Mouse (Mus musculus) cerebellum, adult 11 months (tissue): ENCODE results near the gene Senp7.
"Not testable (repeated sequence)": the region's sequence is repeated elsewhere in the genome, so short reads cannot be mapped to it uniquely, and the experiment has no call there.

Experiments
- DNase-seq: peaks from one replicate; pipeline ENCODE4 v3.0.0; 2022

Gene Senp7

DNA sequence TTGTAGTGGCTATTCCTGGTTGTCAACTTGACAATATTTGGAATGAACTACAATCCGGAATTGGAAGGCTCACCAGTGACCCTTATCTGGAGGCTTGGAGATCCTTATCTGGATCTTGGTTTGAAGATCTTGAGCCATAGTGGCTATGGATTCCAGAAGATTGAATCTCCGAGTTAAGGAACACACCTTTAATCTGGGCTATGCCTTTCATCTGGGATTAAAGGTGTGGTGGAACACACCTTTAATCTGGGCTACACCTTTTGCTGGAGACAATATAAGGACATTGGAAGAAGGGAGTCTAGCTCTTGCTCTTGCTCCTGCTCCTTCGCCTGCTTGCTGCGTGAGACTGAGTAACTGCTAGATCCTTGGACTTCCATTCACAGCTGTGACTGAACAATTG is at the start of gene Senp7:
Senp7 (plus strand) TSS at position 301 of the 400 bp plus-strand sequence.
- DNase-seq = not testable (repeated sequence)

- no peak for DNase-seq
Observed at GRCm38 (mm10) chr16:56006798-56007197, 41.3 kb upstream of the Senp7 start.

DNA sequence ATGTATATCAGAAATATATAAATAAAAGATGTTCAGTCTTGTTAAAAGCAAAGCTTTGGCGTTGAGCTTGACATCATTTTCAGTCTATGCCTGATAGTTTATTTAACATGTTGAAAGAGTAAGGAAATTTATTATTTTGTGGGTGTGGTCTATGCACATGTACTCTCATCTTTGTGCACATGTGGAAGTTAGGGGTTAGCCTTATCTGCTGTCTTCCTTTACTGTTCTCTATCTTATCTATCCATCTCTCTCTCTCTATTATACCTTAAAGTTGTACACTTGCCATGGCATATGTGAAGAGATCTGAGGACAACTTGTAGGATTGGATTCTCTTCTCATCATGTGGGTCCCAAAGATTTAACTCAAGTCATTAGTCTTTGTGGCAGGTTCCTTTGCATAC is 39.3 kb upstream of the Senp7 start:
- no peak for DNase-seq

DNA sequence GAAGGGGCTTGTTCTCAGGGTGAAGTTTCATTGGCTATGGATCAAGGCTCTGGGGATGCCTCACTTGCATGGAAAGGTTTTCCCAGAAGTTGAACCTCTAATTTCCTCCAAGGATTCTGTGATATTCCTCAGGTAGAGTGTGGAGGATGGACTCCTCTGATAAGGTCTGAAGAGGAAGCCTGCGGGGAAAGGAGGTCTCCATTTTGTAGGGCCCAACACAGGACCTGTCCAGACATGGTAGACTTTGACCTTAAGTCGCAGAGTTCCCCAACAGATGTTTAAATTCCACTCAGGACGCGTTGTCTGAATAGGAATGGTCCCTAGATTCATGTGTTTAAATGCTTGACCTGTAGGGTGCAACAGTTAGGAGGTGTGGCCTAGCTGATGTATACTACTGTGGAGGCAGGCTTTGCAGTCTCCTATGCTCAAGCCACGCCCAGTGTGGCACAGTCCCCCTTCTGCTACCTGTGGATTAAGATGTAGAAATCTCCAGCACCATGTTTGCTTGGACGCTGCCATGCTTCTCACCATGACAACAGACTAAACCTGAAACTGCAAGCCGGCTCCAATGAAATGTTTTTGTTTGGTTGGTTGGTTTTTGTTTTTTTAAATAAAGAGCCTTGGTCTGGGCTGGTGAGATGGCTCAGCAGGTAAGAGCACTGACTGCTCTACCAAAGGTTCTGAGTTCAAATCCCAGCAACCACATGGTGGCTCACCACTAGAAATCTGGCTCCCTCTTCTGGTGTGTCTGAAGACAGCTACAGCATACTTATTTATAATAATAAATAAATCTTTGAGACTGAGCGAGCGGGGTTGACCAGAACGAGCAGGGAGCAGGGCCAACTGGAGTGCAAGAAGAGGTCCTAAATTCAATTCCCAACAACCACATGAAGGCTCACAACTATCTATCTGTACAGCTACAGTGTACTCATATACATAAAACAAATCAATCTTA is 35.1 kb upstream of the Senp7 start:
- no peak for DNase-seq

GRCm38 (mm10) chr16:56014076-56014475 is 34.1 kb upstream of the Senp7 start:
- no peak for DNase-seq

DNA sequence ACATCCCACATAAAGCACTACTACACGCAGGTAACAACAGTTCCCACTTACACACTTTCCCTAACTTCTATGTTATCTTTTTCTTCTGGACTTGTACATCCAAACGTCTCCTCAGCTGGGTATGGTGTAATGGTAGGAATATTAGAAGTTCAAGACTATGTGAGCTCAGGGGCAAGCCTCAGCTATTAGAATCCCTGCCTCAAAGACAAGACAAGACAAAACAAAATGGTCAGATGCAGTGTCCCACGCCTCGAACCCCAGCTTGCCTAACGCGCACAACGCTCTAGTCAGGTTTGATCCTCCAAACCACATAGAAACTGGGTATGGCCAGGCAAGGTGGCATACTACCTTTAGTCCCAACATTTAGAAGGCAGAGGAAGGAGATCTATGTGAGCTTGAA is 28.5 kb upstream of the Senp7 start:
- no peak for DNase-seq

- DNase-seq = no peak
Observed at GRCm38 (mm10) chr16:56027854-56028629, 20.1 kb upstream of the Senp7 start.

- DNase-seq = no peak
Observed at GRCm38 (mm10) chr16:56028722-56029551, 19.2 kb upstream of the Senp7 start.

GRCm38 (mm10) chr16:56029661-56030082 is 18.5 kb upstream of the Senp7 start, which contains the start of gene Pcnp:
Gene Pcnp, minus strand, starts transcription at chr16:56029739.
- peak; percentile 97 for DNase-seq

DNA sequence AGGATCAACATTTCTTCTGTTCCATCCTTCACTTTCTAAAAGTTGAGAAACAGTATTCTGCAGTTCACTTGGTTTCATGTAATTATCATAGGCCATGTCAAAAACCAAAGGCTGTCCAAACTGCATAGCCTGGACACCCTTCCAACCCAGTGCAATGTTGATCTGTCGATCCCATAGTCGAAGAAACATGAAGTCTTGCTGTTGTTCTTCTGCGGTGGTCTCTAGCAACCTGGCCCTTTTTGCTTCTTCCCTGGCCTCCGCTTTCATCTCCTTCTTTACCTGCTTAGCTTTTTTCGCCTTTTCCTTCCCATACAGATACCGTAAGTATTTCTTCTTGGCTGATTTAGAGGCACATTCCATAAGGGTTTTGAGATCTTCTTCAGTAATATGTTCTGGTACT is 13.6 kb upstream of the Senp7 start:
- DNase-seq = no peak

DNA sequence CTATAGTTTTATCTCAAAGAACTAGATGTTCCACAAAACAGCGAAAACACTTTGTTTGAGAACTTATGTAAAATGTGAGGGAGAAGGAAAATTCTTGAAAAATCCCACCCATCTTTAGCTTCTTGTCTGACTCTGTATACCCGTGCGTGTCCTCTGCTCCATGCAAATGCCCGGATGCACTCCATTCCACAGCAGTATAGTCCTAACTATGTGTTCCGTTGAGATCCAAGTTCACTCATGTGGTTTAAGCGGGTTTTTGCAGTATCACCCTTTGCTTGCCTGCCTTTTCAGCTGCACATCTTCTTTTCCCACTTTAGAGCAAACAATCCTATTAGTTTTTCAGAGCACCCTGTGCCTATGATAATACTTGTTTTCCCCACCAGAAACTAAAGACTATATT is 11.6 kb upstream of the Senp7 start:
- no peak for DNase-seq

DNA sequence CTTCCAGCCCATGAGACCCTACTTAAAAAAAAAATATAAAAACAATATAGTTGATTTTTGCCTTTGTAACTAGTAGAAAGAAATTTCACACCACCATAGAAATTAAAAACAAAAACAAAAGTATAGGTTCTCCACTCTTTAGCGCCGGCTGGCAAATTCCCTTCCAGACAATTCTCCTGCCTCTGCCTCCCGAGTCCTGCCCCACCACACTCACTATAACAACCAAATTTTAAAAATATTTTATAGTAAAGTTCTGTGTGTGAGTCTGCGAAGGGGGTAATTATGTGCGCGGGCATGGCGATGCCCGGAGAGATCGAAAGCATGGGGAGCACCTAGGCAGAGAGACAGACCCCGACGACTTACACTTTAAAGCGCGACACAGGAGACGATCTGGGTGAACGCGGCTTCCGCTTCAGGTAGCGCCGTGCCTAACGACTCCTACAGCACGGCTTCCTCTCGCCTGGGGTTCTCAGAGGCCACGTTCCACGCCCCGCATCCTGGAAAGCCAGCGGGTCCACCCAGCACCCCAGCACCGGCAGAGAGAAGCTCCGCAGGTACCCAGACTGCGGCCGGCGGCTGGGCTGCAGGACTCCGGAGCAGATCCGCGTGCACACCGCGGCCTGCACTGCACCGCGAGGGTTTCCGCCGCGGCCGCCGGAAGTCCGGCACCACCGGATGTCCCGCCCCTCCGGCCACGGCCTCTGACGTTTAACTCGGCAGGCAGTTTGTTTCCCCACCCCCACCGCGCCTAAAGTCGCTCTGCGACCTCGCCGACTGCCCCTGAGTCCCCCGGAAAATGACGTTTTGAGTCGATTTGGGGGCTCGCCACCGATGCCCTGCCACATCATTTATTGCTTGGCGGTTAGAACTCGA is 10.8 kb upstream of the Senp7 start, which contains the start of gene Trmt10c:
Trmt10c (minus strand) TSS at position 682 of the 873 bp plus-strand sequence.
- DNase-seq = peak; percentile 91

DNA sequence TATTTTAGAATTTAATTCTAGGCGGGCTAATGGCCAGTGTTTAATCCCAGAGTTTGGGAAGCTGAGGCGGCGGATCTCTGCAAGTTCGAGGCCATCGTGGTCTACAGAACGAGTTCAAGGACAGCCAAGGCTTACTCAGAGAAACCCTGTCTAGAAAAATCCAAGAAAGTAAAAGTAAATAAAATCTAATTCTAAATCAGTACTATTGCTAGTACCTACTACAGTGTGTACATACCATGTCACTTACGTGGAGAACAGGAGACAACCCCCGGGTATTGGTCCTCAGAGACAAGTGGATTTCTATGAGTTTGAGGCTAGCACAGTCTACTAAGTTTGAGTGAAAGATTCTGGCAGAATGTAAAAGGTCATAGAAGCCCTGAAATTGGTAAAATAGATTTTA is 10.0 kb upstream of the Senp7 start:
- DNase-seq = no peak

DNA sequence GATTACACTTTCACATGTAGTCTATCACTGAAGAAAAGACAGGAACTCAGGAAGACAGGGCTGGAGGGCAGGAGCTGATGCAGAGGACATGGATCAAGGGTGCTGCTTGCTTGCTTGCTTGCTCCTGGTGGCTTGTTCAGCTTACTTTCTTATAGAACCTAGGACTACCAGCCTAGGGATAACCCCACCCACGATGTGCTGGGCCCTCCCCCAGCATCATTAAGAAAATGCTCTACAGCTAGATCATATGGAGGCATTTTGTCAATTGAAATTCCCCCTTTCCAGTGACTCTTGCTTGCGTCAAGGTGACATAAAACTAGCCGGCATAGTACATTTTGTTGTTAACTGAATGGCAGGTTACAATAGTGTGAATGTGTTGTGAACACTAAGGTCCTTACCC is 7.8 kb downstream of the Senp7 start:
- DNase-seq = no peak

- no peak for DNase-seq
Observed at GRCm38 (mm10) chr16:56056944-56057590, 8.9 kb downstream of the Senp7 start.

DNA sequence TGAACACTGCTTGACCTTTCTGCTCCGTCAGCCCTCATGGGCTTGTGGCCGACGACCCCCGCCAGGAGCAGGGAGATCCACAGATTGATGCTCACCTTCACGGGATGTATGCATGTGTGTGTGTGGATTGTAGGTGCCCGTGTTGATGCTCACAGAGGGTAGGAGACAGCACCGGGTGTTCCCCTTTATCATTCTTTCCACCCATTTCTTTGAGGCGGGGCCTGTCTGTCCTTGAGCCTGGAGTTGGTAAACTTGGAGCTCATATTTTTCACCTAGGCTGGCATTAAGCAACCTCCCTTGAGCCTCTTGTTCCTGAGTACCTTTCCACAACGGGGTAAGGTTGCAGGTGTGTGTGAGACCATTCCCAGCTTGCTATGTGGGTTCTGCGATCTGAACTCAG is 10.0 kb downstream of the Senp7 start:
- no peak for DNase-seq

- no peak for DNase-seq
Observed at GRCm38 (mm10) chr16:56061995-56062594, 14.0 kb downstream of the Senp7 start.

- no peak for DNase-seq
Observed at GRCm38 (mm10) chr16:56062981-56063380, 14.8 kb downstream of the Senp7 start.

DNA sequence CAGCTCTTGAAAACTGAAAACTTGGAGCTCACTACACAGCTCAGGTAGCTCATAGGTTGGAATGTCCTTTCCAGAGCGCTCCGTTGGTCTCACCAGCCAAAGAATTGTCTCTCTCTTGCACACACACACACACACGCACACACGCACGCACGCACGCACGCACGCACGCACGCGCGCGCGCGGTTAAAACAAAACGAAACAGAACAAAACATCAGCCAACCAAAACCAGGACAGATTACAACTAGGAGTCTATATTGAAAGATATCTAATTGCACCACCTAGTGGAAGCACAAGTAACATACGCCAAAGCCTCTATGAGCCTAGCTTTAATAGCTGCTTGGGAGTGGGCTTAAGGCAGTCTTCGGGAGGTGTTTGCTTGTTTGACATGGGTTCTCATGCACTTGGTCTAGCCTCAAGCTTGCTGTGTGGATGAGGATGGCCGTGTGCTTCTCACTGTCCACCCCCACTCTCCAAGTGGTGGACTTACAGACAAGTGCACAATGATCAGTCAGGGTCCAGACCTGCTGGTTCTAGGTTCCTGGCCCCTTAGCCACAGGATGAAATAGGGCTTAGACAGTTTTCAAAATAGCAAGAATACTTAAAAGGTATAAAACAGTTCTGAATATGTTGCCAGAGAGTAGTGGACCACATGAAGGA is 16.3 kb downstream of the Senp7 start:
- DNase-seq = peak; percentile 42

DNA sequence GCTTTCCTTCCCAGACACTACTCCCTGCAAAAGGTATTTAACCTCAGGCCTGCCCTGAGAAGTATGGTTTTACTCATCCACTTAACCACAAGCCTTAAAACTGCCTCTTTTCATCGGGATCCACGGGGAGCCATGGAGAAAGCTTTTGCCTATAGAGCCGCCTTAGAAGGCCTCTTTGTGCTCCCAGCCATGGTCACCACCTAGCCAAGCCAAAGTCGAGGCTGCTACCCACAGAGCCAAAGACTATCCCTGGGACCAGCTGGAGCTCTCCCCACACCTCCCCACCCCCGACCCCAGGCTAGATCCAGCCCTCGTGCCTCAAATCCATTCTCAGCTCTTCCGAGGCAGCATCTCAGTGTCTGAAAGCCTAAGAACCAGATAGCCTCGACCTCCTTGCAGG is 18.0 kb downstream of the Senp7 start:
- DNase-seq = no peak
